Mouse (Mus musculus): ENCODE results near the gene Fancc.

GRCm38 (mm10) chr13:63404657-63405056 is 92.4 kb downstream of the Fancc start:
- TF ChIP-seq CTCF (IDR thresholded peaks at IDR 0.05; ENCODE audit: low read depth) (no peak), EP300 (IDR thresholded peaks at IDR 0.05; ENCODE audit: low read depth) (no peak)
